Mouse (Mus musculus) heart, embryonic 14.5 days (tissue): Measurements from ENCODE around the gene Akt3. TPM values are rescaled to one million over a fixed set of nuclear protein-coding genes. Genes with fewer than 3 reads are reported as not detected.
A peak's percentile ranks its signal among the peaks of the same experiment; 100 is the strongest.

Experiments
- ATAC-seq: fragments of 200-750 bp; cut with Nextera tagmentation; 2 replicates; pipeline ENCODE4 v1.8.0; 2017; ENCODE audit warnings: low read depth, moderate TSS enrichment; ENCODE audit not compliant: insufficient number of reproducible peaks, insufficient read depth, low FRiP score
- H3K27ac ChIP-seq, 2 experiments: fragments of 200-500 bp in 1 of 2; fragments of 300-500 bp in 1 of 2; sonication (generic) in 1 of 2; replicated peaks in 1 of 2; 2 replicates each; pipeline ENCODE4 v1.5.1; 2012 to 2014; ENCODE audit warnings: low read depth in 2 of 2, low read length in 2 of 2, control low read depth in 1 of 2, mild to moderate bottlenecking in 1 of 2, mixed read lengths in 1 of 2; ENCODE audit not compliant: control insufficient read depth in 1 of 2, insufficient read depth in 1 of 2
- H3K27me3 ChIP-seq: fragments of 300-500 bp; sonication (generic); 2 replicates; pipeline ENCODE4 v1.6.1; 2014; ENCODE audit warnings: mild to moderate bottlenecking, low read length, control low read depth; ENCODE audit not compliant: control insufficient read depth, insufficient read depth
- H3K36me3 ChIP-seq: fragments of 300-500 bp; sonication (generic); 2 replicates; pipeline ENCODE4 v1.6.1; 2014; ENCODE audit warnings: mild to moderate bottlenecking, control low read depth, low read length, mixed read lengths; ENCODE audit not compliant: control insufficient read depth, insufficient read depth
- H3K4me1 ChIP-seq, 2 experiments: fragments of 200-500 bp in 1 of 2; fragments of 300-500 bp in 1 of 2; sonication (generic) in 1 of 2; 2 replicates each; pipeline ENCODE4 v1.6.1; 2012 to 2014; ENCODE audit warnings: low read length in 2 of 2, control low read depth in 1 of 2, mixed read lengths in 1 of 2; ENCODE audit not compliant: control insufficient read depth in 2 of 2, insufficient read depth in 2 of 2
- H3K4me2 ChIP-seq: fragments of 300-500 bp; sonication (generic); 2 replicates; pipeline ENCODE4 v1.6.1; 2014; ENCODE audit warnings: mild to moderate bottlenecking, low read length
- H3K4me3 ChIP-seq, 2 experiments: fragments of 200-500 bp in 1 of 2; fragments of 300-500 bp in 1 of 2; sonication (generic) in 1 of 2; 2 replicates each; pipeline ENCODE4 v1.5.1; 2012 to 2014; ENCODE audit warnings: low read length in 2 of 2, mild to moderate bottlenecking in 2 of 2, control low read depth in 1 of 2, low read depth in 1 of 2, moderate library complexity in 1 of 2; ENCODE audit not compliant: control insufficient read depth in 1 of 2, insufficient read depth in 1 of 2
- H3K9ac ChIP-seq: fragments of 300-500 bp; sonication (generic); 2 replicates; pipeline ENCODE4 v1.6.1; 2014; ENCODE audit warnings: mild to moderate bottlenecking, low read length
- H3K9me3 ChIP-seq: fragments of 300-500 bp; sonication (generic); 2 replicates; pipeline ENCODE4 v1.6.1; 2016; ENCODE audit warnings: low read length, control low read depth; ENCODE audit not compliant: control insufficient read depth
- WGBS: fragments of 180-500 bp; shearing (Covaris S2); extraction: QIAGEN DNeasy Blood & Tissue Kit; methylation state at CpG from one replicate; pipeline ENCODE4 v1.1.7; 2014; 5-methylcytosine and 5-hydroxymethylcytosine counted together
- polyA plus RNA-seq: library from polyadenylated mRNA; unstranded; fragments of >200 nt; fragmentation: Nextera tagmentation; extraction: Ambion mirVana; gene quantifications from 2 replicates; pipeline ENCODE4 v1.2.1, GENCODE M21; 2014

Gene Akt3
- polyA plus RNA-seq, 1 experiment from 2014 or later = 5.9 TPM

DNA sequence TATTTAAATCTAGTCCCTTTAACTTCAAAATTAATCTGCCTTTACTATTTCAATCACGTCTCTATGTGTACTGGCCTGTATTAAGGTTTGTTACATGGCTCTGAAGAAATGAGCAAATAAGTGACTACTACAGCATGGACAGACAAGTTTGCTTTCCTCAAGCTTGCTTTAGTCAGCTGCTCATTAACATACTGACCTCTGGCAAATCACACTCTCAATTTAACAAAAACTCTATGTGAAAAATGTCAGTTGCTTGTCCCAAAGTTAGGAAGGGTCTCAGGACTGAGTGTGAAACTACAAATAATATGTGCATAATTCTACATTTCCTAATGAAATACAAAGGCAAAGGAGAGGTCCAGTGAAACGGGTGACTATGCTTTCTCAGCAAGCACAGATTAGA is 109.3 kb downstream of the Akt3 start:
- Histone ChIP-seq H3K9ac (no peak overlapping the region), H3K36me3 (no peaks in the 10 kb centered on the region), H3K4me3 (no peak overlapping the region), H3K4me2 (no peak overlapping the region), H3K4me1 (0 out of 4 replicates have a peak, but pooled peaks cover 0 to 6% of the 10 kb centered on the region in 2 experiments), H3K27ac (no peak overlapping the region), H3K9me3 (no peaks in the 10 kb centered on the region), H3K27me3 (no peaks in the 10 kb centered on the region)
- no peak for ATAC-seq
- 76% methylated on average over 2 of the region's 2 CpGs for WGBS

DNA sequence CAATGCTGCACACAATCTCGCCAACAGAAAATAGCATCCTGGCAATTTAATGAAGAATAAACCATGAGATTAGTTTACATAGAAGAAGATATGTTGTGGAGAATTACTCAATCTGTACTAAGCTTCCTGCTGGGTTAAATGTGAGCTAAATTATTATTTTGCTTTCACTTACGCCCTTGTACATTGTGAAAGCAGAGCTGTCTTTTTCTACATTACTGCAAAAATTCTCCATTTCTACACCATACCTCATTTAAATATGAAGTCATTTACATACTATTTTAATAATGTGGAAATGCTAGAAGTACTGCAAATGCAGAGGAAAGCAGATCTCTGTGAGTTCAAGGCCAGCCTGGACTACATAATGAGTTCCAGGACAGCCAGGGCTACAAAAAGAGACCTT is 116.5 kb downstream of the Akt3 start:
- Histone ChIP-seq H3K4me2 (no peak overlapping the region), H3K27ac (no peak overlapping the region), H3K36me3 (no peaks in the 10 kb centered on the region), H3K27me3 (no peaks in the 10 kb centered on the region), H3K4me3 (no peak overlapping the region), H3K4me1 (no peaks in the 10 kb centered on the region), H3K9me3 (no peaks in the 10 kb centered on the region), H3K9ac (no peak overlapping the region)
- no peak for ATAC-seq
- 92% methylated on average over 2 of the region's 2 CpGs for WGBS

DNA sequence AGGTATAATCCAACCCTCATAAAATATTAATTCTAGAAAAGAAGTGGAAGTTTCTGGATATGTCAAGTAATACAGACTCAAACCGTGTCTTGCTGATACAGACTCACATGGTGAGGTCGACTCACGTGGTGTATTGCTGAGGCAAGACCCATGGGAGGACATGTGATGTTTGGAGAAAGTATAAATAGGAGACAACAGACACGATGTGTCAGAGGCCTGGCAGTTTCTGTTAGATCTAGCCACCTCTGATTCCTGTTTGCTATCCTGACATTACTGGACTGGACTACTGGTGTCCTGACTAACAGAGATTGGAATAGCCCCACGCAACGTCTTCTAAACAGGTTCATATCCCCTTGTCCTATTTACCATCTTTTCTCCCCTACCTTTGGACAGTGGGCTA is 118.4 kb downstream of the Akt3 start:
- no peak overlapping the region for H3K9ac ChIP-seq
- H3K4me2 ChIP-seq = no peak overlapping the region
- H3K27ac ChIP-seq = no peak overlapping the region
- H3K4me3 ChIP-seq = no peak overlapping the region
- no peaks in the 10 kb centered on the region for H3K27me3 ChIP-seq
- no peaks in the 10 kb centered on the region for H3K9me3 ChIP-seq
- WGBS = 65% methylated on average over 6 of the region's 6 CpGs
- ATAC-seq = no peak
- no peaks in the 10 kb centered on the region for H3K36me3 ChIP-seq
- H3K4me1 ChIP-seq = no peaks in the 10 kb centered on the region

DNA sequence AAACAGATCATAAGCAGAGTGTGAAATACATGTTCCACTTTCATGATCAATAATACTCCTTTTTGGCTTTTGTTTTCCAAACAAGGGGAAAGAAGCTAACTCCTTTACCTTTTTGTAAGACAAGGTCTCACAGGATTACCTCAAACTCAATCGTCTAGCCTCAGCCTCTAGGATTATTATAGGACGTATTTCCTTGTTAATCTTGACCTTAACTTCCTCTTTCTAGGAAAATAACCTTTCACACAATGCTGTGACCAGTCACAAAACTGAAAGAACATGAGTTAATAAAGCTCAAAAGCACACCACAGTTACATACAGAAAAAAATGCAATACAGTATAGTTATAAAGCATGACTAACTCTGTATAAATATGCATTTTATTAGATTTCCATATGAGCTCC is 126.5 kb downstream of the Akt3 start:
- H3K36me3 ChIP-seq = no peaks in the 10 kb centered on the region
- no peaks in the 10 kb centered on the region; a peak in 1 of 4 replicates for H3K4me1 ChIP-seq
- no peaks in the 10 kb centered on the region for H3K9me3 ChIP-seq
- H3K9ac ChIP-seq = no peak overlapping the region
- 81% methylated on average over 2 of the region's 2 CpGs for WGBS
- H3K4me3 ChIP-seq = no peak overlapping the region
- no peak for ATAC-seq
- H3K4me2 ChIP-seq = no peak overlapping the region
- no peaks in the 10 kb centered on the region for H3K27me3 ChIP-seq
- no peak overlapping the region for H3K27ac ChIP-seq

DNA sequence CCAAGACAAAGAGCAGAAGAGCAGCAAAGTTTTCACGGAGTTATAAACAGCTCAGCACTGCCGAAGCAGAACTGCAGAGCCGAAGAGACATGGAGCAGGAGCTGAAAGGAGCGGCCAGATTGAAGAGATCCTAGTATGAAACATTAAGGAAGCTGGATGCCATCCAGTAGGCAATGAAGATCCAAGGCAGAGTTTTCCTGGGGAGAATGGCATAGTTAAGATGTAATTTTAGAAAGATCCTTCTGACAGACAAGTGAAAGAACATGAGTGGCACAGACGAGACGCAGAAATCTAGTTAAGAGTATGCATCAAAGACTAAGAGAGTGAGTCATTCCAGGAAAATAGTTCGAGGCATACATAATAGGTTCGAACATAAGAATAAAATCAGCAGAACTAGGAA is 131.3 kb downstream of the Akt3 start:
- ATAC-seq = no peak
- Histone ChIP-seq H3K36me3 (no peaks in the 10 kb centered on the region), H3K27ac (peak overlapping the region; percentile 16 to 66; a peak in 3 of 4 replicates), H3K27me3 (no peaks in the 10 kb centered on the region), H3K4me2 (peak overlapping the region; percentile 49), H3K9me3 (no peaks in the 10 kb centered on the region), H3K4me1 (no peaks in the 10 kb centered on the region; a peak in 1 of 4 replicates), H3K9ac (no peak overlapping the region), H3K4me3 (no peak overlapping the region)
- 32% methylated on average over 8 of the region's 8 CpGs for WGBS

DNA sequence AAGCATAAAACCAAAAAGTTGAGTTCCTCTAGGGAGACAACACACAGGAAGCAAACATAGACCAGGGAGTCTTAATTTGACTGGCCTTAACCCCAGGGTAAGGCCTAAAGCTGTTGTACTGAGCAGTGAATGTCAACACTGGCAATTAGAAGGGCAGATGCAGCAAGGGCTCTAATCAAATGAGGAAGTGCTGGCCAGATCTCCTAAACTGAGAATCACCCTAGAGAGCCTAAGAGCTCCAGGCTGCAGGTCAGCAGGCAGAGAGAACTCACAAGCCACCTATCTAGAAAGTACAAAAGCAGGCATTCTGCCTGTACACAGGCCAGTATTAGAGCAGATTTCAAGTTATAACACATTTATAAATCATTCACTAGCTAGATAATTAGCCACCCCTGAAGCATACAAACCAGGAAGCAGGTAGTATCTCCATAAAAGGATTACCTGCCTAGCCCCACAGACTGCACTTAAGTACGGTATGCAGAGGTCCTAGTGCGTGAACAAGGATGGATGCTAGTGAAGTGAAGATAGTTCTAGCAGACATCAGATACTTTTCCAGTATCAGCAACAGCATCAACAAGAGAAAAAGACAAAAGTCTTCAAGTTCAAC is 147.2 kb downstream of the Akt3 start:
- no peaks in the 10 kb centered on the region for H3K9me3 ChIP-seq
- H3K4me1 ChIP-seq = no peaks in the 10 kb centered on the region; a peak in 1 of 4 replicates
- H3K4me3 ChIP-seq = no peak overlapping the region
- no peaks in the 10 kb centered on the region for H3K27me3 ChIP-seq
- no peak for ATAC-seq
- H3K36me3 ChIP-seq = no peaks in the 10 kb centered on the region
- H3K4me2 ChIP-seq = no peak overlapping the region
- H3K9ac ChIP-seq = no peak overlapping the region
- 54% methylated on average over 2 of the region's 2 CpGs for WGBS
- H3K27ac ChIP-seq = no peak overlapping the region

DNA sequence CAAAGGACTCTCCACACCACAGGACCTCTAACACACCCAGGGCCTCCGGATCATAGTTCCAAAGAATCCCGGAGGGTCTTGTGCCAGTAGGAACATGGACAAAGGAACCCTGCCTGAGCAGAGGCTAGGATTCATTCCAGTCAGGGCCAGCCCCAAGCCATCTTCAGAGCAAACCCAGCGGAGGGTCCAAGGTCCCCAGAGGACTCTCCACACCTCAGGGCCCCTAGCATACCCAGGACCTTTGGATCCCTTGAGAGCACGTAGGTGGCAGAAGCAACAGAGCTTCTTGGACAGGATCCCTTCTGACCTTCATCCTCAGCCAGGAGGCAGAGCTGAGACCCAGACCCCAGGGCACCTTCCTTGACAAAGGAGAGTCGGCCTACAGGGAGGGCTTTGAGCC is 167.5 kb downstream of the Akt3 start:
- Histone ChIP-seq H3K4me1 (no peaks in the 10 kb centered on the region), H3K9me3 (no peaks in the 10 kb centered on the region), H3K36me3 (peaks cover 4% of the 10 kb centered on the region; the same call in 1 of the 2 replicates), H3K4me2 (no peak overlapping the region), H3K9ac (no peak overlapping the region), H3K4me3 (no peak overlapping the region), H3K27me3 (no peaks in the 10 kb centered on the region), H3K27ac (no peak overlapping the region)
- WGBS = 92% methylated on average over 5 of the region's 5 CpGs
- ATAC-seq = no peak

DNA sequence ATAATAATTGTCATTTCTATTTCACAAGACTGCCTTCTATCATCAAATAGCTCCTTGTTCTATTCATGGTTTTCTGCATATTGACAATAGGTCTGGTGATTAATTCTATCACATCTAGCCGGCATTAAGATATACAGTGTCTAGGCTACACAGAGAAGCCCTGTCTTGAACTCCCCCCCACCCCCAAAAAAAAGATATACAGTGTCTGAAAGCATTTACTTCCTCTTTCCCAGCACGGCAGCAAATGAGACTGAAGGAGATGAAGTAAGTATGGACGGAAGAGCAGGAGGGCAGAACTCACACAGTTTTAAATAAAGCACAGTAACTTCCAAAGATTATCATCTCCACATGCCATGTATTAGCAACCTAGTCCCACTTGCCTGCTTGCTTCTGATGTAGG is 168.5 kb downstream of the Akt3 start:
- 58% methylated on average over 3 of the region's 3 CpGs for WGBS
- Histone ChIP-seq H3K36me3 (no peaks in the 10 kb centered on the region), H3K27me3 (no peaks in the 10 kb centered on the region), H3K4me2 (no peak overlapping the region), H3K27ac (no peak overlapping the region), H3K9ac (no peak overlapping the region), H3K4me1 (no peaks in the 10 kb centered on the region), H3K9me3 (no peaks in the 10 kb centered on the region), H3K4me3 (no peak overlapping the region)
- ATAC-seq = no peak
